Mouse (Mus musculus) lung, postnatal 10 days (tissue): ENCODE results near the gene Rps11.
"Not testable (repeated sequence)": the region's sequence is repeated elsewhere in the genome, so short reads cannot be mapped to it uniquely, and the experiment has no call there.

Experiments
- DNase-seq: peaks from one replicate; pipeline ENCODE4 v3.0.0; 2021

The Rps11 gene

DNA sequence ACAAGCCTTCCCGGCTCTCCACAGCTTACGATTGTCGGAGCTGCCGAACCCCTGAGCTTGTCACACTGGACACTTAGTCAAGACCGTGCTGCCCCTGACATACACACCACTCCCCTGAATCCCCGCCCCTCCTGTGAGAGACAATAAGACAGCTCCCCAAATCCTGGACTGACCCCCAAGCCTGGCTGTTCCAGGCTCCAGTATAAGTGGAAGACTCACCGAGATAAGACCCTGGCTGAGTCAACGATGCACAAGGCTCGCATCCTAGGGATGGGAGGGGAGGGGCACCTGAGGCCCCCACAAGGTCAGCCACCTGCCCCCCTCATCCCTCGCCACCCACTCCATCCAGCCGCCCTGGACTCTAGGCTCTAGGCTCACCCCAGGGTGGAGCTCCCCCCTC, 7.6 kb upstream of the Rps11 start:
- DNase-seq: no peak

DNA sequence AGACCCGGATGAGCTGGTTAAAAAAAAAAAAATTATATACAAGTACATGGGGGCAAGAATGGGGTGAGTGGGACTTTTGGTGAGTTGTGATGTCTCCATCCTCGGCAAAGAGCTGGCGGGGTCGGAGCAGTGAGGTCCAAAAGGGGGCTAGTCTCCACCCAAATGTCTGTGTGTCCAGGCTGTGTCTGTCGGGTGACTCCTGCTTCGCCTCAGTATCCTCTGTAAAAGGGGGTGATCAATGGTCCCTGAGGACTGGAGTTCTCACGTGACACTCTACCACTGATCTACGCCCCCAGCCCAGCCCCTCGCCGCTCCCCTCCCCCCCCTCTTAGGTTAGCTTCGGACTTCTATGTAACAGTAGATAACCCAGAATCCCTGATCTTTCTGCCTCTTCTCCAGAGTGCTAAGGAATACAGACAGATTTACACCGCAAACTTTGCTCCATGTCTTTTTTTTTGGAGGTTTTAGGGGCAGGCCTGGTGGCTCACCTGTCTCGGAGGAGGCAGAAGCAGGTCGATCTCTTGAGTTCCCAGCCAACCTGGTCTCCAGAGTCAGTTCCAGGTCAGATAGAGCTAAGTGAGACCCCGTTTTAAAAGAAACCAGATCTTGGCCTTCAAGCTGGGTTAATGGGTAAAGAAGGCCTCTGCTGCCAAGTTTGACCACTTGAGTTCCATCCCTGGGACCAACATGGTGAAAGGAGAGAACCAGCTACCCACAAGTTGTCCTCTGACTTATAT, 5.7 kb upstream of the Rps11 start:
- no peak for DNase-seq

DNA sequence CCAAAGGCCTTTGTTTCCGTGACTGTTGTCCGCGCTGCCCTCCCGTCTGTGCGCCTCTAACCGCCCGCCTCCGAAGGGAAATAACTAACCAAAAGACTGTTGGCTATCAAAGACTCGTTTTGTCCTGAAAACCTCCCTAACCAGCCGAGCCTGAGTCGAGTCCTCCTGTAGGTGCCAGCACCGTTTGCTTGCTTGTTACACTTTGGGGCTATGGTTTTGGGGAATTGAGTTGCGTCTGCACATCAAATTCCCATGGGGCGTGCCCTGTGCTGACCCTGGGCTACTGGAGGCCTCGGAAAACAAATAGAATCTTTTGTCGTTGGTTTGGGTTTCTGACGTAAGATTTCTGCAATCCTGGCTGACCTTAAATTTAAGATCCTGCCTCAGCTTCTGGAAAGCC, 5.1 kb upstream of the Rps11 start:
- no peak for DNase-seq

DNA sequence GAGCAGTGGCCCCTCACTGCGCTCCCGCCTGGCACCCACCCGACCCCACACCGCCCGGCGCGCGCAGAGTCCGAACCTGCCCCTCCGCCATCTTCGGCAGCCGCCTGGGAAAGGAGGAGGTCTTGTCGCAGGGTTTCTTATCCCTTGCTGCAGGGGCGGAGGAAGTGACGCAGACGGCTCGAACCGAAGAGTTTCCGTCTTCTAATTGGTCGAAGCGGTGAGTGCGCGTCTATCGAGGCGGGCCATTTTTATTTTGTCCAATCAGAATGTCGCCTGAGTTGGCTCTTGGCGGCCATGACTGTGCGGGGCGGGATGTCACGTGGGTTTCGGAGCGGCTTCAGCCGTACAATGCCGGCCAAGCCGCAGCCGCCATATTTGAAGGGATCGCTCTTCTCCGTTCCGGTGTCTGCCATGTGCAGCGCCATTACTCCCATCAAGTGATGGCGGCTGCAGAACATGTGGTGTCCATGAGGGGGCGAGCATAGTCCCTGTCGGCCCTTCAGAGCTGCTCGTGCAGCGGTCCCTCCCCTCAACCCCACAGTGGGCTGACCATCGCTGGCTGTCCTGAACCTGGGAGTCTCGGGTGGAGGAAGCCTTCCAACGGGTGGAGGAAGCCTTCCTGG, 4.5 kb upstream of the Rps11 start, which contains the start of gene Rpl13a:
Rpl13a (minus strand) TSS at position 138 of the 623 bp plus-strand sequence.
- peak; percentile 99 for DNase-seq

DNA sequence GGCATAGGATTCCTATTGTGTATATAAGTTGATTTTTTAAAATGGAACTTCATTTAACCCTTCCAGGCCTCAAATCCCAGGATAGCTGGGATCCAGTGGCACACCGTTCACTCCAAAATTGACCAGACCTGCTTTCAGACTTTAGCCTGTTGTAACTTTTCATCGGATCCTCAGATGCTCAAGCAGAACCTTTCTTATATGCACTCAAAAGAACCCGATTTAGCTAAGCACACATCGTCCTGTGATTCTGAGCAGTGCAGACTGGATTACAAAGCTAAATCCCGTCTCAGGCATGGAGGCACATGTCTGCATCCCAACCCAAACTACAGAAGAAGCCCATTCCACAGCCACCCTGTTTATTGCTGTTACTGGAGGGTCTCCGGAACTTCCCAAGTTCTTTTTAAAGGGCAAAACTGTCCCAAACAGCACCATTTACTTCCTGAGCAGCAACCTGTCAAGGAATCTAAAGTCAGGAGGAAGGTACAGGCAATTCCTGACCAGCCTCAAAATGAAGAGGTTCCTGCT, 3.5 kb upstream of the Rps11 start:
- DNase-seq: no peak

DNA sequence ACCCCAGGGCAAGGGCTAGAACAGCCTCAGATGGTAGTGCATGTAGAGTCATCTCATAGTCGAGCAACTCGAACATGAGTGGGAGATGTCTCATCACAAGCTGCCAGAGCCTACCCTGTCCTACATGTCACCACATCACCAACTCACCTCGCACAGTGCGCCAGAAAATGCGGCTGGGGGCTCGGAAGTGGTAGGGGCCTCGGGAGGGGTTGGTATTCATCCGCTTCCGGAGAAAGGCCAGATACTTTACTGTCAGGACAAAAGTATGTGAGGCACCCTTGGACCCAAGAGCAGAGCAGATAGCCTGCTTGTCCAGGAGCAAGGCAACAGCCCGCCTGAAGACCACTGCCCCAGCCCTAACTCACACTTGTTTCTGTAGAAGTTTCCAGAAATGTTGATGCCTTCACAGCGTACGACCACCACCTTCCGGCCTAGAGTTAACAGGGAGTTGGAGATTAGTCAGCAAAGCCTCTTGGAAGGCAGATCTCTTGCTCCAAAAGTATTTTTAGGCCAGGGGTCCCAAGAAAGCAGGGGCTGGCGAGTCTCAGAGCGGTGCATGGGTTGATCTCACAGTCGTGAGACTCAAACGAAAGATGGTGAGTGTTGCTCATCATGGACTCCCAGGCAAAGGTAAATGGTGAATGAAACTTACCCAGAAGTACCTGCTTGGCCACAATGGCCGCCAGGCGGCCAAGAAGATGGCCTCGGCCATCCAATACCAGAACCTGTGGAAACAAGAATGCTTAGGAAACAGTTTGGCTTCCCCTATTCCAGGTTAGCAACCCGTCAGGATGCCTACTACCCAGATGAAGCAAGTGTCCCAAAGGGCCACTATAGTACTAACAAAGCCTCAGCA, 2.8 kb upstream of the Rps11 start:
- DNase-seq: no peak

DNA sequence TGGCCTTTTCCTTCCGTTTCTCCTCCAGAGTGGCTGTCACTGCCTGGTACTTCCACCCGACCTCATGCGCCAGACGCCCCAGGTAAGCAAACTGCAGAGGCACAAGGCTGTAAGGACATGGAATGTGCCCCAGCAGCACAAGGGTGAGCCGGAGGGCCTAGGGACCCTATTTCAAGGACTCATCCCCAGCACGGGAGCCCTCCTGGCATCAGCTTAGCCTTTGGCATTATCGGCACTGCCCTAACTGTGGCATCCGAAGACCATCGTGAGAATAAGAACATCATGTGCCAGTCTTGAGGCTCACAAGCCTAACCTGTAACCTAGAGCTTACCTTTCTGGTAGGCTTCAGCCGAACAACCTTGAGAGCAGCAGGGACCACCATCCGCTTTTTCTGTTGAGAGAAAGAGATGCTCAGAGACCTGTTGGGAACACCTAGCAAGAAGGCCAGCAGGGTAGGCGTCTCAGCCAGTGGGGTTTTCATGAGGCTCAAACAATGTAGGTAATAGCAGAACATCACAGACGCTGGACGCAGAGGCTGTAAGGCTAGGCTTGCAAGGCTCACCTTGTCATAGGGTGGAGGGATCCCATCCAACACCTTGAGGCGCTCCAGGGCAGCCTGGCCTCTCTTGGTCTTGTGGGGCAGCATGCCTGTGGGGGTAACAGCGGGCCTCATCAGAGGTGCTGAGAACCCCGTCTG, 2.1 kb upstream of the Rps11 start:
- DNase-seq: no peak

DNA sequence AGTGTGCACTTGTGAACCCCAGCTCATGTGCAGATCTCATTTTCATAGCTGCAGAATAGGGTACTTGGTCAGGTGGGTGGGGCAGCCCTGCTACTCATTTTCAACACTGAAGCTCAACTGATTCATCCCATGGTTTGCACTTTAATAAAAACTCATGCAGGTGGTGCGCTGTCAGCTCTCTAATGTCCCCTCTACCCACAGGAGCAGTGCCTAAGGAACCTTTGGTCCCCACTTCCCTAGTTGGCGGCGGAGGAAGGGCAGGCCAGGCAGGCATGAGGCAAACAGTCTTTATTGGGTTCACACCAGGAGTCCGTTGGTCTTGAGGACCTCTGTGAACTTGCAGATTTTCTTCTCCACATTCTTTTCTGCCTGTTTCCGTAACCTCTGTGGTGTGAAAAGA, 1.4 kb upstream of the Rps11 start:
- not testable (repeated sequence) for DNase-seq

DNA sequence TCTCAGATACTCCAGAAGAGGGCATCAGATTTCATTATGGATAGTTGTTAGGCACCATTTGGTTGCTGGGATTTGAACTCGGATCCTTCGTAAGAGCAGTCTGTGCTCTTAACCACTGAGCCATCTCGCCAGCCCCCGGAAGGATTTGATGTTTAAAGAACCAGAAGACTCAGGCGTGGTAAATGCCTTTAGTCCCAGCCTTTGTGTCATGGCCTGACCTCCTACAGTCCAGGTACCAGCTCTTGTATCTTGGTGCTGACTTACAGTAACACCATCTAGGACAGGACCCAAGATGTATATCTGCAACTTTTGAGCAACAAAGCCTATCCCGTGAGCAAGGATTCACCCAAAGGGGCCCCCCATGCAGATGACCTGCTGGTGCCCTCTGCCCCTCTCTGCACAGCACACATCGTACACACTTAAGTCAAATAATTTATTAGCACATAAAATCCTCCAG, 933 bp upstream of the Rps11 start:
- peak; percentile 38 for DNase-seq

DNA sequence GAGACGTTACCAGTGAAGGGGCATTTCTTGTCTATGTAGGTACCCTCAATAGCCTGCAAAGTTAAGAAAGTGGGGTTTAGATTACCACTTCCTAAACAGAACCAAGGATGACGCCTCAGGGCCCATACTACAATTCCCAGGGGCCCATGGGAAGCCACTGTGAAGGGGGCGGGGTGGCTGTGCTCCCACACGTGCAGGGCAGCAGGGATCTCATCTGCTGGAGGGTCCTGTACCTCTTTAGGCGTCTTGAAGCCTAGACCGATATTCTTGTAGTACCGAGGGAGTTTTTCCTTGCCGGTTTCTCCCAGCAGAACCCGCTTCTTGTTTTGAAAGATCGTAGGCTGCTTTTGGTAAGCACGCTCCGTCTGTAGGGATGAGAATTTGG, 1.1 kb downstream of the Rps11 start:
- DNase-seq: peak; percentile 56

DNA sequence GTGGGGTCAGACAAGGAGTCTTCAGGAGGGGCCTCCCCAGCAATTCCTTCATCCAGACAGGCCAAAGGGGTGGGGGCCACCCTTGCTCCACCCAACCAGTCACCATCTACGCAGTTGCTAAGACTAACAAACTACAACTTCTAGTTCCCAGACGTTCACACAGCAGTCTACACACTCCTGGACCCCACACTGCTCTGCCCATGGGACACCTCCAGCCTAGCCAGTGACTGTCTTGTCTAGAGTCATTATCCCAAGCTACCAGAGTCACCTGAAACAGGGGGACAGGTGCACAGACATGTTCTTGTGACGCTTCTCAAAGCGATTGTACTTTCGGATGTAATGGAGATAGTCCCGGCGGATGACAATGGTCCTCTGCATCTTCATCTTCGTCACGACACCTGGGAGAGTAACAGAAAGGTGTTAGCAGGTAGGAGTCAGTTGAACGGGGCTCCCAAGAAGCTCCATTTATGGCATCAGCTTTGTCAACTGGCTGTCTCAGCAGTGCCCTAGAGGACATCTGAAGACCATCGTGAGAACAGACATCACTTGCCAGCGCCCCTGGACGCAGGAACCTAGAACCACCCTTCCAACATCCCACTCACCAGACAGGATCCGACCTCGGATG, 1.6 kb downstream of the Rps11 start:
- DNase-seq: no peak

DNA sequence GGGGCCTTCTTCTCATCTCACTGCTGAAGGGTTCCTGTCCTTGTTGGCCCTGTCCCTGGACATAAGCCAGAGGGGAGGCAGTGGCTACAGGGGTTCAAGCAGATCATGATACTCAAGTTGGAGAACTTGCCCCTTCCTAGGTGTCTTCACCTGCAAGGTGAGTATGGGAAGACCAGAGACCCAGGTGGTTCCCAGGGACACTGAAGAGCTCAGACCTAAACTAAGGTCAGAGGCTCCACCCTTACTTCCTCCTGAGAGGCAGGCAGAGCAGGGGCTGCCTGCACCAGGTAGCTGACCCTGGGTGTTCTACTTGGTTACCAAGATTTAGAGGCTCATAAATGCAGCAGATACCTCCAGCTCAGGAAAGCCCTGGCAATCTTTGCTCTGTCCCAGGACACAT, 2.3 kb downstream of the Rps11 start:
- peak; percentile 4 for DNase-seq

DNA sequence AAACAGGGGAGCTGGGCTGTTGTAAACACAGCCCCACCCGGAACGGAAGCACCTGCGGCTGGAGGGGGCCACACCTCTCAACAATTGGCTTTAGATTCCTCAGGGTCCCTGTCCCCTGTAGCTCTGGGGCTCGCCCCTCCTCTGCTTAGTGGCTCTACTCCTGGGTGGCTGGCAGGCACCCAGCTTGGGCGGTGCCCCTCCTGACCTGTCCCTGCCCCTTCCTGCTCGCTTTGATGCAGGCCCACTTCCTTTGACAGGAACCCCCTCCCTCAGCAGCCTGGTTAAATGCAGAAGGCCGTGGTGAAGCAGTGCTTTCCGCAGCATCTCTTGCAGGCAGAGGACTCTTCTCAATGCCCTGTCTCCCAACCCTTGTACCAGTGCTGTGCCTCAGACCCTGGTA, 2.8 kb downstream of the Rps11 start:
- DNase-seq: peak; percentile 85

DNA sequence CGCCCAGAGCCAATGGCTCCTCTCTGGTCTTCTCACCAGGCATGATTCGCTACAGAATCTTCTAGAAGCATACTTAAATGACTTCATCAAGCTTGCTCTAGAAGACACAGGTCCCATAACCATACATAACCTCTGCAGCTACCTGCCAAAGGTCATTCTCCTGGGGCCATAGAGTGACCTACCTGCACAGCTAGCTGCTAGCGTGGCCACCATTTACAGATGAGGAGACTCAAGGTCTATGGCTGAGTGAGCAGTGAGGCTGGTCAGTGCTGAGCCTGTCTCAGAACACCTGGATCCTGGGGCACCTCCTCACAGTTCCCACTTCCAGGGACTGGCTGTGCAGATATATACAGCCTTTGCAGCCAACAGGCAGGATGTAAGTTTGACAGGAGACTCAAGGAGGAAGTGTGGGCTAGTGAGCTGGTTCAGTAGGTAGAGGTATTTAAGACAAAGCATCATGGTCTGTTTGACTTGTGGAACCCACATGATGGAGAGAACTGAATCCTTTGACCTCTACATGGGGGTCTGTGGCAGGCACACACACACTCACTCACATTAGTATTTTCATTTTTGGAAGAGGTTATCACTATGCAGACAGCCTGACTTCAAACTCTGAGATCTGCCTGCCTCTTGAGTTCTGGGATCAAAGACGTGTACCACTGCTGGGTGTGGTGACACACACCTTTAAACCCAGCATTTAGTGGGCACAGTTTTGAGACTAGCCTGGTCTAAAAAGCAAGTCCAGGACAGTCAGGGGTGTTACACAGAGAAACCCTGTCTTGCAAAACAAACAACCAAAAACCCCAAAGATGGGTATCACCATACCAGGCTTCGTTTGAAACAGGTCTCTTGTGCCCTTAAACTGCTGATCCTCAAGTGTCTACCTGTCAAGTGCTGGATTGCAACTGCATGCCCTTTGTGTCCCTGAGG, 4.2 kb downstream of the Rps11 start:
- DNase-seq: no peak

DNA sequence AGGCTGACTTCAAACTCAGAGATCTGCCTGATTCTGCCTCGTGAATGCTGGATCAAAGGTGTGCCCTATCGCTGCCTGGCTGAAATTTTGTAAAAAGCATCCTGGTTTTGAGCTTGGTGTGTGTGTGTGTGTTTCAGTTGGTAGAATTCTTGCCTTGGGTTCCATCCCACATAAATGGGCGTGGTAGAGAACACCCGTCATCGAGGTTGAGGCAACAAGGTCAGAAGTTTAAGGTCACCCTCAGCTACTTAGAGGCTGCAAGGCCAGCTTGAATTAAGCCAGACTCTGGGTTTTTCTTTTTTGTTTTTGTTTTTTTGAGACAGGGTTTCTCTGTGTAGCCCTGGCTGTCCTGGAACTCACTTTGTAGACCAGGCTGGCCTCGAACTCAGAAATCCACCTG, 5.9 kb downstream of the Rps11 start:
- DNase-seq: no peak

DNA sequence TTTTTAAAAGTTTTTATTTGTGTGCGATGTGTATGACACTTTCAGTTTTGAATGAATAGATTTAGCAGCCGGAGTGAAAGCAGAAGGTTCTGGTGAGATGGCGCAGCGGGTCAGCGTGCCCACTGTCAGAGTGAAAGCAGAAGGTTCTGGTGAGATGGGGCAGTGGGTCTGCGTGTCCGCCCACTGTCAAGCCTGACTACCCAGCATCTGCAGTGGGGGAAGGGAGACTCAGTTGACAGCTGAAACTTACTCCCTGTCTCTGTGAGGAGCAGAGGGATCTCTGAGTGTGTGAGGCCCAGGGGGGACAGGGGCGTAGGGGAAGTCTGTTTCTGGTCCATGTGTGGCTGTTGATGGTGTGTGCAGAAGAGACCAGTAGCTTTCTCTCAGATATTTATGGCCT, 6.7 kb downstream of the Rps11 start:
- no peak for DNase-seq

DNA sequence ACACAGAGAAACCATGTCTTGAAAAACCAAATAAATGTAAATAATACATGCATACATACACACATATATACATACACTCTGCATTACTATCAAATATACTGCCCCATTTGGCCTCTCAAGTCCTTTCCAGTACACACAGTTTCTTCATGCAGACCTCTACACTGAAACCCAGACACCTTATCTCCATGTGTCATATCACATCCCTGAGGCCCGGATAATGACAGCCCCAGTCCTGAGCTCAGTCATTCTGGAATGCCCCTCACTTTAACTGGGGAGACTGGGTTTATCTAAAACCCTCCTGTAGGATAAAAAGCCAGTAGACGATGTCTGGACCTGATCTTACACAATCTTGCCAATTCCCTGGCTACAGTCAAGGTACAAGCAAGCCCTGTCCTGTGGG, 10.8 kb downstream of the Rps11 start:
- no peak for DNase-seq

DNA sequence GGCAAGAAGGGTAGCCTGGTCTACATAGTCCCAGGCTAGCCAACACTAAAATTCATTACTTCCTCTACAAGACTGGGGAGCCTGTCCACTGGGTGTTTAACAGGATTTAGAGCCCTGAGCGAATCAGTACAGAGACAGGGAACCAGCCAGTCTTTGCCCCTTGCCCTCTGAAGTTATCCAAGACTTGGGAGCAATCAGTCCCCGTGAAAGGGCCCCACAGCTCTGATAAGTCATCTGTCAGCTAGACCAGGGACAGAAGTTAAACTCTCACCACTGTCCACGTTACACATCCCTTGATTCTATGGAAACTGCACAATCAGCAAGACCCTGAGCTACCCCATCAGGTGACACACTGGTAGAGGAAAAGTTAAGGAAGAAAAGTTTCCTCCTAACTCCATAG, 11.7 kb downstream of the Rps11 start:
- no peak for DNase-seq

DNA sequence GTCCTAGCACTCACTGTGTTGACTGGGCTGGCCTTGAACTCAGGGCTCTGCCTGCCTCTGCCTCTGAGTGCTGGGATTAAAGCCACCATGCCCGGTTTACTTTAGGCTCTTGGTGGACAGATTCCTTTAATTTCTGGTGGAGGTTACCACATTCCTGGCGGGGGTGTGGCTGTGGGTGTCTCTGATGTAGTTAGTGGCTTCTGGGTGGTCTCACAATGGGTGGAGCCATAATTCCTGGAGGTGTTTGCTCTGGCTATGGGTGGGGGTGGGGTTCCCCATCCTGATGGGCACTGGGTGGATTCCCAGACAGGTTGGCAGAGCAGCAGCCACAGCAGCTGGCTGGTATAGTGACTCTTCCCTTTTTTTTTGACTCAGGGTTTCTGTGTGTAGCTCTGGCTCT, 12.3 kb downstream of the Rps11 start:
- no peak for DNase-seq

DNA sequence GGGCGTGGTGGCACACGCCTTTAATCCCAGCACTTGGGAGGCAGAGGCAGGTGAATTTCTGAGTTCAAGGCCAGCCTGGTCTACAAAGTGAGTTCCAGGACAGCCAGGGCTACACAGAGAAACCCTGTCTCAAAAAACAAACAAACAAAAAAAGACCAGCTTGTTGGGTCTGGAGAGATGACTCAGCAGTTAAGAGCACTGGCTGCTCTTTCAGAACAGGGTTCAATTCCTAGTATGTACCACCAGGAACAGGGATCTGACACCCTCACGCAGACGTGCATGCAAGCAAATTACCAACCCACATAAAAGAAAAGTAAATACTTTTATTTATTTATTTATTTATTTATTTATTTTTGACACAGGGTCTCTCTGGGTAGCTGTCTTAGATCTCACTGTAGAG, 14.2 kb downstream of the Rps11 start:
- not testable (repeated sequence) for DNase-seq

DNA sequence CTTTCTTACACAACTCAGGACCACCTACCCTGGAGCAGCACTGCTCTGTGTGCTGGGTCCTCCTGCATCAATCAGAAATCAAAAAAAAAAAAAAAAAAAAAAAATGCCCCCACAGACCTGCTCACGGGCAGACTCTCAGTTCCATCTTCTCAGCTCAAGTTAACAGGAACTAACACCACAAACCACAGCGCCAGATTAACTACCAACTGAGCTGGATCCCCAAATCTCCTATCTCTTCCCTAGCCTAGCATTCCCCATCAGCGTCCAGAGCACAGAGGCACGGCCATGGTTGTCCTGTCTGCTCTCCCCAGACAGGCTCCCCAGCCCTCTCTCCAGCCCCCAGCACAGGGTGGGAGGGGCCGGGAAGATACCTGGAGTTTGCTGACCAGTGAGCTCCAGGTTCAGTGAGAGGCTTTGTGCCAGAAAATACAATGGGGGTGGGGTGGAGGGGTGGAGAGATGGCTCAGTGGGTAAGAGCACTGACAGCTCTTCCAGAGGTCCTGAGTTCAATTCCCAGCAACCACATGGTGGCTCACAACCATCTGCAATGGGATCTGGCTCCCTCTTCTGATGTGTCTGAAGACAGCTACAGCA, 17.1 kb downstream of the Rps11 start:
- DNase-seq: no peak
